Mouse (Mus musculus) gastrocnemius, postnatal 14 days (tissue): ENCODE data around the gene Serpina9. TPM values are rescaled to one million over a fixed set of nuclear protein-coding genes. Genes with fewer than 3 reads are reported as not detected.

Experiments used
- DNase-seq: peaks from one replicate; pipeline ENCODE4 v3.0.0; 2021; ENCODE audit warnings: mixed read lengths
- intact Hi-C: fragments of 180-260 bp; cut with DNase I; formaldehyde crosslinking; loops from one replicate; pipeline ENCODE4 v1.15.1; 2025; ENCODE audit warnings: low total_unique reads
- long read RNA-seq, 2 experiments: library from polyadenylated mRNA; stranded (forward); transcript quantifications; one replicate each; pipeline ENCODE4 v2.0.0; 2021
- total RNA-seq, 2 experiments: library from RNA; stranded (reverse); gene quantifications; 2 replicates each; pipeline ENCODE4 v1.2.3; 2021

The Serpina9 gene
- not detected for total RNA-seq
- long read RNA-seq, experiment 1: 0 reads
- long read RNA-seq, experiment 2: 0 reads

- DNase-seq: no peak
- intact Hi-C loops: no loop called here
Measured at GRCm38 (mm10) chr12:104013620-104014019, at the start of gene Serpina9. Serpina9 (minus strand) TSS chr12:104013755.

GRCm38 (mm10) chr12:104061862-104062261 is 48.3 kb upstream of the Serpina9 start:
- intact Hi-C loops: no loop called here
- DNase-seq: no peak

- no peak for DNase-seq
- intact Hi-C loops: no loop called here
Measured at GRCm38 (mm10) chr12:104060126-104060525, 46.6 kb upstream of the Serpina9 start.

DNA sequence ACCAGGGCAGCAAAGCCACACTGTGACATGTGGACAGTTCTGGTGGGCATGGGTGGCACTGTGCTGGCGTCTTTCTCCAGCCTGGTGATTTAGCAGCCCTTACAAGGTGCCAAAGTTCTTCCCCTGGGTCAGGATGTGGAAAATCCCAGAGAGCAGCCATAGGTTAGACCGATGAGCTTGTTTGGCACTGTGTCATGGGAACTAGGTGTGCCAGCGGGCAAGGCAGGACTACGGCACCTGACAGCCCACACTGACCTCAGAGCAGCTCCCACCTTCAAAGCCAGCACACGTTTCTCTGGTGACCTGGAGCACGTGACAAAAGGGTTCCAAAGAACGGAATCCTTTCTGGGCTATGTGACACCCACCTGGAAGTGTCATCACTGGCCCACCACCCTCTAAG is 44.0 kb upstream of the Serpina9 start:
- intact Hi-C loops: no loop called here
- DNase-seq: no peak

DNA sequence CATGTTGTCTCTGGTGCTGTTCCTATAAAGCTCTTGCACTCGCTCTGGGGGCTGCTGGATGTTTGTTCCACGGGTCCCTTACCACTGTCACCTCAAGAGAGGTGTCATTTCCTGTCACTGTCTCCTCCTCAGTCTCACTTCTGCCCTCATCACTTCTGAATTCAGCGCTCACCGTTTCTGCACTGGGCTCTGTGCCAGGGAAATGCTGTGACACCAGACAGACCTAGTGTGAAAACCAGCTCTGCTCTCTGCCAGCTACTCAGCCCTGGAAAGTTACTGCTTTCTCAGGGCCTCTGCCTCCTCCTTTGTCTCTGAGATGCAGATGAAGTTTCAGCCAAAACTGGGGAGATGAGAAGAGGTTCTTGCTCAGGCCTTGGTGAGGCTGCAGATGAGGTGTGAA is 43.5 kb upstream of the Serpina9 start:
- intact Hi-C loops: no loop called here
- DNase-seq: no peak

DNA sequence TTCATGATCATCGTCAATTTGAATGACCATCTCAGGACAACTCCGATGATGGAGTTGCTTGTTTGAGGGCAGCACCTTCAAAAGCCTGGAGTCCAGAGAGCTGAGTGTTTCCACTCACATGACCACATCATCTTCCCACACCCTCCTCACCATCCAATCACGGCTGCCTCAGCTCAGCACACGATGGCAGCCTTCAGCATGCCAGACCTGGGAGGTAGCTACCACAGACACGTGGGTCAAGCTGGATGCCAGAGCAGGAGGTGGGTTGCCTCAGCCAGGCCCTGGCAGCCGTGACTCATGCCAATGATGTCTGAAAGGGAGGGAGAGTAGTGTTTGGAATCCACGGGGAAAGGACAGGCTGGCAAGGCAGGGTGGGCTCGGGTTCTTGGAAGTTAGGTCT is 42.2 kb upstream of the Serpina9 start:
- no peak for DNase-seq

GRCm38 (mm10) chr12:104053995-104054394 is 40.4 kb upstream of the Serpina9 start:
- DNase-seq: no peak
- intact Hi-C loops: no loop called here

More for the DNA sequence above, 42.2 kb upstream of the Serpina9 start:
- intact Hi-C loops: no loop called here

DNA sequence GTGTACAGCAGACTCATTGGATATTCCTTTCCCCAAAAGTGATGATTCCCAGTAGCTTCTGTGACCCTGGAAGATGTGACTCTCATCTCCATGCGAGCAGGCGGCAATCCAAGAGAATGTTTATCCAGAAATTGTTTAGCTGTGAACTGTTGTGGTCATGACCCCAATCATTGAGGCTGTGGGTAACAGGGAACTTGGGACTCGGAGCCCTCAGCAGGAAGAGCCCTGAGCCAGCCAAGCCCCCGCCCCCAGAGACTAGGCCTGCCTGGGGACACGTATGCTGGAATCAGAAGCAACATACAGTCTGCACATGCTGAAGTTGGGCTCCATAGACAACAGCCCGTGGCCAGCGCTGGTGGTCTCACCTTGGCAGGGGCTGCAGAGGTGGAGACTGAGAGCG is 32.2 kb upstream of the Serpina9 start:
- no peak for DNase-seq
- intact Hi-C loops: no loop called here

GRCm38 (mm10) chr12:104044343-104044742 is 30.8 kb upstream of the Serpina9 start, which contains the start of gene Serpina12:
Serpina12 (minus strand) TSS chr12:104044443.
- no peak for DNase-seq
- intact Hi-C loops: no loop called here

DNA sequence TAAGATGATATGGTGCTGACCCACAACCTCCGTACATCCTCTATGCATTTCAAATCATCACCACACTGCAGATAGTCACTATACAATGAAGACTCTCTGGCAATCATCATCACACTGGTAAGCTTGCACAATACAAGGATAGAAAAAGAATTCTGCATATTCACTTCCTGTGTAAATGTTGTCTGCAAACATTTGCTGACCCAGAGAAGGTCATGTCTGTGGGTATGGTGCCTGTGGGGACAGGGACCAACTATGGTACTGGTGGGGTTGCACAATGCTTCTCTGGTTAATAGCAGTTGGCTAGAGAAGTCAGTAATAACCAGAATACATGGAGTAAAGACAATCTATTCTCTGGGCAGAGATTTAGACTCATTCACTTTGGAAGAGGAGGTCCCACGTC is 29.2 kb upstream of the Serpina9 start:
- DNase-seq: no peak
- intact Hi-C loops: no loop called here

GRCm38 (mm10) chr12:104041401-104041800 is 27.8 kb upstream of the Serpina9 start:
- intact Hi-C loops: no loop called here

DNA sequence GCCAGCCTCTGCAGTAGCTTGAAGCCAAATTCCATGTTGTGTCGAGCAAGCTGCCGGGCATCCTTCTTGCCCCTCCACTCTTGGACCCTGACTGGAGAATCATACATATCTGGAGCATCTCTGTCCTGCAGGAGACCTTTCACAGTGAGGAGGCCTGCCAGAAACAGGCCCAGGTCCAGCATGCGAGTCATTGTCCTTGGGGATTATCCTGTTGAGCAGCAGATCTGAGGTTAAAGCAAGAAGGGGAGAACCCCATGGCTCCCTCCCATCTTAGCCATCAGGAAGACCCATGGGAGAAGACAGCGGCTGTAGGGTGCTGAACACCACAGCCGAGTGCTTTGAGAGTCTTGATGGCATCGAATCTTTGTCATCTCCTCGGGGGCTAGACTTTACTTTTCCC is 24.6 kb upstream of the Serpina9 start:
- no peak for DNase-seq
- intact Hi-C loops: no loop called here

More at GRCm38 (mm10) chr12:104041401-104041800, 27.8 kb upstream of the Serpina9 start:
- peak; percentile 62 for DNase-seq

DNA sequence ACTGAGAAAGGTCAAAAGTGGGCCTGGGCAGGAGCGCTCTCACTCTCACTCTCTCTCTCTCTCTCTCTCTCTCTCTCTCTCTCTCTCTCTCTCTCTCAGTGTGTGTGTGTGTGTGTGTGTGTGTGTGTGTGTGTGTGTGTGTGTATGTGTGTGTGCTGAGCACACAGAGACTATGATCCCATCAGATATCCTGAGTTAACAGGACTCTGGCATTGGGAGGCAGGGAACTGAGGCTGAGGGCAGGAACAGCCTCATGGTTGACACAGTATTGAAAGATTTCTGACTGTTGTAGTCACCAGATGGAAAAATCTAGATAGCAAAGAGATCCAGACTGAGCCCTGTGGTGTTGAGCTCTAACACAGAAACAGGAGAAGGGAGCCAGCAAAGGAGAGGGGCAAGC is 20.2 kb upstream of the Serpina9 start:
- no peak for DNase-seq
- intact Hi-C loops: no loop called here

DNA sequence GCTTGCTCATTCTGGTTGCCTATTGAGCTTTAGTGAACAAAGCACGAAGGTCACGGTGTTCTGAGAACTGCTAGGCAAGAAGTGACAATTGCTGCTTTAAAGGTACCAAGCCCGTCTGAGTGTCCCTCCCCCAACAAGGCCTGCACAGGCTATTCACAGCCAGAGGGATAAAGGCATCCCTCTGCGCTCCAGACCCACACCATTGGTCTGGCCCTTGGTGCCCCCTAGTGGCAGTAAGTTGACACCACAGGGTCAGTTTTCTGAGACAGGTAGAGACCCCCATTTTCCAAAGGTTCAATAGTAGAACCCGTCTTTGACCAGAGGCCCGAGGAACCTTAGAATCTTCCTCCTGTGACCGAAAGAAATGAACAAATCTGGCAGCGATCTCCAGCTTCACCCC is 16.4 kb upstream of the Serpina9 start:
- no peak for DNase-seq
- intact Hi-C loops: no loop called here

DNA sequence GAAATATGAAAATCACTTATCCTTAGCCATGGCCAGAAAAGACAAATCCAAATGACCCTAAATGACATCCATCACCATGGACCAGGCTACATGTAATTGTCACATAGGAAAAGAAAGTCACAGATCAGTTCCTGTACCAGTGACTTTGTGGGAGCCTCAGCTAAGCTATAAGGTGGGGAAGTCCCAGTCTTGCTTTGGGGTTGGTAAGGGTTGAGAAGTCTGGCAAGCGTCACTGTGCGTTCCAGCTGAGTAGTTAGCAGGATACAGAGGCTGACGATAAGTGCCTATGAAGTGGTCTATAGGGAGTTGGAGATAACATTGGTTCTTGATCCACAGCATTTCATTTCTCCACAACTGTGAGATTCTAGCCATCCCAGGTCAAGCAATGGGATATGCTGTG is 1.7 kb upstream of the Serpina9 start:
- intact Hi-C loops: no loop called here
- DNase-seq: no peak

DNA sequence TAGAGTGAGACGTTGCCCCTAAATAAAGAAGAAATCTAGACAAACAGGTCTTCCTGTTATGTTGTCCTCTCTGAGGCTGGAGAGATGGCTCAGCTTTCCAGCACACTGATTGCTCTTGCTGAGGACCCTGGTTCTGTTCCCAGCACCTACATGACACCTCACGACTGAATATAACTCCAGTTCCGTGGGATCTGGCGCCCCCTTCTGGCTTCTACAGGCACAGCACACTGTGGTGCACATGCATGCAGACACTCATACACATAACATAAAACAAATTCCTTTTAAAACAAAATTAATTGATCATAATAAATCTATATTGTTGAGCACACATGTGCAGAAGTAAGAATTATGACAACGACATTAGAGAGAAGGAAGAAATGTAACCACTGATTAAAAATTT is 8.9 kb downstream of the Serpina9 start:
- intact Hi-C loops: no loop called here
- no peak for DNase-seq

- DNase-seq: no peak
- intact Hi-C loops: no loop called here
Measured at GRCm38 (mm10) chr12:104003238-104003612, 10.3 kb downstream of the Serpina9 start.

GRCm38 (mm10) chr12:104002569-104003237 is 10.9 kb downstream of the Serpina9 start:
- intact Hi-C loops: no loop called here

GRCm38 (mm10) chr12:104000594-104000993 is 13.0 kb downstream of the Serpina9 start:
- intact Hi-C loops: no loop called here
- no peak for DNase-seq

More at GRCm38 (mm10) chr12:104002569-104003237, 10.9 kb downstream of the Serpina9 start:
- no peak for DNase-seq

- no peak for DNase-seq
- intact Hi-C loops: loop anchor here (5.0 kb wide), 1 partner anchor 423 kb away; no protein-coding TSS in a partner anchor
Measured at GRCm38 (mm10) chr12:103999611-104000010, 13.9 kb downstream of the Serpina9 start.

DNA sequence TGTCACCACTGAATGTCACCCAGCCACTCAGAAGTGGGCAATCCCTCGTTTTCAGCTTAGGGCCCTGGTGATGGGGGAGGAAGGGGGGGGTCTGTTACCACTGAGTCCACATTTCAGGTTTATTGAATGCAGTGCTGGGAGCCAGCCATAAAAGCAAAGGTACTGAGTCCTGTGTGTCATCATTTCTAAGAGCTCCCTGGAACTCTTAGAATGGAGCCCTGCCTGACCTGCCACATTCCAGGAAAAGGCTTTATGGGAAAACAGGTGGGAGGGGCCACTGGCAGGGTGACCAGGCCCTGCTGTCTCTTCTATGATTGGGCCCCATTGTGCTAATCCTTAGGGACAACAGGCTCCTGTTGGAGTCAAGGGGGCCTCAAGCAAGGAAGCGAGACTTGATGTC is 17.0 kb downstream of the Serpina9 start:
- intact Hi-C loops: loop anchor here (2.0 to 5.0 kb wide), 2 partner anchors 72 to 426 kb away; no protein-coding TSS in a partner anchor
- DNase-seq: no peak
